Mouse (Mus musculus) left cerebral cortex, adult 18-20 months (tissue): ENCODE measurements at regions not wholly inside any gene's neighbourhood (a gene's known extent, or its start where the extent isn't known, plus 50 kb on each side); places are given as distances from the start of the nearest gene placed in this dataset.
A peak's percentile ranks its signal among the peaks of the same experiment; 100 is the strongest.

Experiments
- DNase-seq, 2 experiments: peaks; one replicate each; pipeline ENCODE4 v3.0.0; 2021 to 2022; ENCODE audit warnings: low spot score in 2 of 2, mixed read lengths in 1 of 2

- DNase-seq = peak; percentile 21 to 24
Measured at GRCm38 (mm10) chr13:51930301-51930747, 83.8 kb downstream of the Gadd45g start.

- DNase-seq = no peak
Measured at GRCm38 (mm10) chr13:51930931-51931330, 84.5 kb downstream of the Gadd45g start.

- no peak for DNase-seq
Measured at GRCm38 (mm10) chr13:51935827-51936226, 89.3 kb downstream of the Gadd45g start.

- DNase-seq = no peak
Measured at GRCm38 (mm10) chr13:51936441-51936840, 90.0 kb downstream of the Gadd45g start.

- no peak for DNase-seq
Measured at GRCm38 (mm10) chr13:51937898-51938297, 91.4 kb downstream of the Gadd45g start.

- DNase-seq = no peak
Measured at GRCm38 (mm10) chr13:51939262-51939661, 92.8 kb downstream of the Gadd45g start.

GRCm38 (mm10) chr13:51939715-51940114 lies 93.2 kb downstream of the Gadd45g start:
- DNase-seq = no peak

GRCm38 (mm10) chr13:51946171-51946570 lies 99.7 kb downstream of the Gadd45g start:
- DNase-seq = no peak

GRCm38 (mm10) chr13:51948896-51949295 lies 102.4 kb downstream of the Gadd45g start:
- no peak for DNase-seq

- no peak for DNase-seq
Measured at GRCm38 (mm10) chr13:51951506-51952038, 105.1 kb downstream of the Gadd45g start.

GRCm38 (mm10) chr13:51953084-51953483 lies 106.6 kb downstream of the Gadd45g start:
- no peak for DNase-seq

GRCm38 (mm10) chr13:51953569-51953968 lies 107.1 kb downstream of the Gadd45g start:
- DNase-seq = no peak

- no peak for DNase-seq
Measured at GRCm38 (mm10) chr13:51957101-51957500, 110.6 kb downstream of the Gadd45g start.

- DNase-seq = no peak
Measured at GRCm38 (mm10) chr13:51959591-51959990, 113.1 kb downstream of the Gadd45g start.

GRCm38 (mm10) chr13:51960262-51960661 lies 113.8 kb downstream of the Gadd45g start:
- DNase-seq = peak; percentile 31 to 65

GRCm38 (mm10) chr13:51962191-51962611 lies 115.7 kb downstream of the Gadd45g start:
- no peak for DNase-seq

GRCm38 (mm10) chr13:51962676-51963075 lies 116.2 kb downstream of the Gadd45g start:
- no peak for DNase-seq

GRCm38 (mm10) chr13:51963966-51964365 lies 117.5 kb downstream of the Gadd45g start:
- no peak for DNase-seq

- DNase-seq = no peak
Measured at GRCm38 (mm10) chr13:51964416-51964815, 117.9 kb downstream of the Gadd45g start.

- no peak for DNase-seq
Measured at GRCm38 (mm10) chr13:51964921-51965320, 118.4 kb downstream of the Gadd45g start.

- DNase-seq = no peak
Measured at GRCm38 (mm10) chr13:51968103-51968502, 121.6 kb downstream of the Gadd45g start.

- DNase-seq = no peak
Measured at GRCm38 (mm10) chr13:51968796-51969195, 122.3 kb downstream of the Gadd45g start.

GRCm38 (mm10) chr13:51970051-51970450 lies 123.6 kb downstream of the Gadd45g start:
- peak; percentile 26 to 49 for DNase-seq
